ENCODE assay signal across 8 mouse cellular contexts in genomic region chr9:67213275-67213674, GRCm38 (mm10).
A peak's percentile ranks its signal among the peaks of the same experiment; 100 is the strongest.
DNase-seq lines count a peak whose midpoint lies in the region; ATAC-seq and TF ChIP-seq lines count a peak whose summit lies in the region.

No protein-coding gene starts in this region.

- no peak overlapping the region; the same call in 1 of the 2 replicates for H3K9ac ChIP-seq in ES-E14 (ENCODE audit: insufficient read depth, low read depth, low read length, poor library complexity, severe bottlenecking)
- no peak overlapping the region for H3K9ac ChIP-seq in embryonic facial prominence, embryonic 15.5 days
- H3K9ac ChIP-seq in heart, postnatal 0 days (replicated peaks; ENCODE audit: low read depth, low read length): peak overlapping the region; percentile 44
- no peak overlapping the region for H3K9ac ChIP-seq in lung, postnatal 0 days (replicated peaks; ENCODE audit: low read depth)
- no peak overlapping the region for H3K9ac ChIP-seq in stomach, embryonic 15.5 days

- WGBS in embryonic facial prominence, embryonic 15.5 days: 57% methylated on average over 6 of the region's 6 CpGs
- 44% methylated on average over 6 of the region's 6 CpGs for WGBS in heart, postnatal 0 days
- WGBS in lung, postnatal 0 days: 40% methylated on average over 6 of the region's 6 CpGs
- WGBS in stomach, embryonic 15.5 days: 53% methylated on average over 6 of the region's 6 CpGs

- peak; percentile 71 for ATAC-seq in embryonic facial prominence, embryonic 15.5 days (ENCODE audit: insufficient number of reproducible peaks, low FRiP score, low TSS enrichment, low read depth)
- peak; percentile 86 for ATAC-seq in heart, postnatal 0 days (ENCODE audit: insufficient read depth, low read depth)
- ATAC-seq in lung, postnatal 0 days: peak; percentile 84
- ATAC-seq in stomach, embryonic 15.5 days (ENCODE audit: insufficient read depth, low FRiP score, low read depth): no peak

- no peak overlapping the region for H3K4me3 ChIP-seq in ES-E14 (ENCODE audit: insufficient read depth in 1 of 2, low read depth in 1 of 2, low read length in 2 of 2, poor library complexity in 1 of 2, severe bottlenecking in 1 of 2)
- no peak overlapping the region for H3K4me3 ChIP-seq in embryonic facial prominence, embryonic 15.5 days (replicated peaks)
- H3K4me3 ChIP-seq in heart, postnatal 0 days (ENCODE audit: low read depth, low read length): no peak overlapping the region
- no peak overlapping the region for H3K4me3 ChIP-seq in lung, postnatal 0 days (ENCODE audit: low read depth, low read length)
- no peak overlapping the region for H3K4me3 ChIP-seq in stomach, embryonic 15.5 days (replicated peaks)

- 0 out of 2 replicates have a peak overlapping the region, but pooled peaks have one; percentile 12 for H3K4me2 ChIP-seq in embryonic facial prominence, embryonic 15.5 days (replicated peaks)
- peak overlapping the region; percentile 40 for H3K4me2 ChIP-seq in heart, postnatal 0 days (ENCODE audit: low read depth, low read length)
- no peak overlapping the region for H3K4me2 ChIP-seq in lung, postnatal 0 days (replicated peaks; ENCODE audit: low read depth, low read length)
- H3K4me2 ChIP-seq in stomach, embryonic 15.5 days: 0 out of 2 replicates have a peak overlapping the region, but pooled peaks have one; percentile 4

- in situ Hi-C loops in ES-E14 (cut with MboI; ENCODE audit: low sequenced_read_pairs in 2 of 2, unreplicated experiment in 2 of 2): no loop called here

- no peaks in the 10 kb centered on the region for H3K9me3 ChIP-seq in ES-E14 (ENCODE audit: control insufficient read depth, insufficient read depth, low read depth, low read length)
- H3K9me3 ChIP-seq in embryonic facial prominence, embryonic 15.5 days (replicated peaks): no peaks in the 10 kb centered on the region
- H3K9me3 ChIP-seq in heart, postnatal 0 days (replicated peaks; ENCODE audit: control insufficient read depth, low read length): no peaks in the 10 kb centered on the region
- no peaks in the 10 kb centered on the region for H3K9me3 ChIP-seq in lung, postnatal 0 days (ENCODE audit: low read length)
- no peaks in the 10 kb centered on the region for H3K9me3 ChIP-seq in stomach, embryonic 15.5 days

- TF ChIP-seq CTCF in heart, postnatal 0 days (IDR thresholded peaks at IDR 0.05; ENCODE audit: low read depth): peak; percentile 90
- peak; percentile 89 for TF ChIP-seq CTCF in lung, postnatal 0 days (IDR thresholded peaks at IDR 0.05)

- H3K36me3 ChIP-seq in ES-E14 (ENCODE audit: control insufficient read depth, insufficient read depth, low read length, poor library complexity, severe bottlenecking): no peaks in the 10 kb centered on the region
- no peaks in the 10 kb centered on the region for H3K36me3 ChIP-seq in embryonic facial prominence, embryonic 15.5 days
- H3K36me3 ChIP-seq in heart, postnatal 0 days (replicated peaks; ENCODE audit: control insufficient read depth, insufficient read depth, low read length): no peaks in the 10 kb centered on the region
- no peaks in the 10 kb centered on the region for H3K36me3 ChIP-seq in lung, postnatal 0 days (ENCODE audit: insufficient read depth, low read length)
- no peaks in the 10 kb centered on the region for H3K36me3 ChIP-seq in stomach, embryonic 15.5 days

- TF ChIP-seq EP300 in heart, postnatal 0 days (IDR thresholded peaks at IDR 0.05; ENCODE audit: low read depth): no peak
- no peak for TF ChIP-seq EP300 in lung, postnatal 0 days (IDR thresholded peaks at IDR 0.05)

- peak overlapping the region; percentile 37; the same call in 1 of the 2 replicates for H3K27ac ChIP-seq in ES-E14 (ENCODE audit: insufficient read depth, low read depth, low read length, poor library complexity, severe bottlenecking)
- no peak overlapping the region for H3K27ac ChIP-seq in embryonic facial prominence, embryonic 15.5 days (replicated peaks)
- peak overlapping the region; percentile 36; the same call in 1 of the 2 replicates for H3K27ac ChIP-seq in heart, postnatal 0 days (ENCODE audit: low read depth)
- no peak overlapping the region for H3K27ac ChIP-seq in lung, postnatal 0 days (ENCODE audit: low read length)
- no peak overlapping the region for H3K27ac ChIP-seq in stomach, embryonic 15.5 days

- peaks cover 13 to 34% of the 10 kb centered on the region in 2 experiments for H3K4me1 ChIP-seq in ES-E14 (ENCODE audit: control insufficient read depth in 2 of 2, insufficient read depth in 2 of 2, low read length in 2 of 2, poor library complexity in 1 of 2)
- H3K4me1 ChIP-seq in embryonic facial prominence, embryonic 15.5 days: peaks cover 20% of the 10 kb centered on the region
- H3K4me1 ChIP-seq in heart, postnatal 0 days (ENCODE audit: control insufficient read depth, insufficient read depth): peaks cover 21% of the 10 kb centered on the region
- H3K4me1 ChIP-seq in lung, postnatal 0 days (ENCODE audit: insufficient read depth, low read depth, low read length): peaks cover 6% of the 10 kb centered on the region; the same call in 1 of the 2 replicates
- peaks cover 12% of the 10 kb centered on the region for H3K4me1 ChIP-seq in stomach, embryonic 15.5 days

- H3K27me3 ChIP-seq in embryonic facial prominence, embryonic 15.5 days: no peaks in the 10 kb centered on the region
- no peaks in the 10 kb centered on the region for H3K27me3 ChIP-seq in heart, postnatal 0 days (ENCODE audit: control insufficient read depth, insufficient read depth, low read length)
- H3K27me3 ChIP-seq in lung, postnatal 0 days (replicated peaks; ENCODE audit: insufficient read depth, low read length): no peaks in the 10 kb centered on the region
- no peaks in the 10 kb centered on the region for H3K27me3 ChIP-seq in stomach, embryonic 15.5 days (replicated peaks)

- peak; percentile 41 for DNase-seq in ES-E14 (ENCODE audit: low read depth, low spot score)
- DNase-seq in adrenal gland, postnatal 4 days (ENCODE audit: low spot score in 2 of 2): peak; percentile 59 to 64
- peak; percentile 84 for DNase-seq in heart, postnatal 0 days (ENCODE audit: low spot score)
- DNase-seq in layer of hippocampus, adult 8-10 months (ENCODE audit: low spot score in 2 of 2): peak; percentile 48 to 76
- peak; percentile 82 for DNase-seq in lung, postnatal 0 days (ENCODE audit: low spot score)
- no peak for DNase-seq in spleen, postnatal 36 days (ENCODE audit: low spot score in 2 of 2)

TF ChIP-seq in ES-E14, 5 proteins besides CTCF, POLR2A, EP300 and RAD21:
- TF ChIP-seq ZC3H11A (IDR thresholded peaks at IDR 0.05; ENCODE audit: borderline replicate concordance, low read depth, low read length) (peak; percentile 71; the same call in 1 of the 2 replicates), ZNF384 (IDR thresholded peaks at IDR 0.05; ENCODE audit: low read depth, low read length) (no peak), MAFK (IDR thresholded peaks at IDR 0.05; ENCODE audit: insufficient read depth, low read depth, low read length) (no peak)

Comparison
In these comparisons a context has a peak if more than half of its experiments do, and no peak if none do; other contexts are left out.
1. DNase-seq: peak in ES-E14 (single experiment), adrenal gland, postnatal 4 days (2 of 2), heart, postnatal 0 days (single experiment), layer of hippocampus, adult 8-10 months (2 of 2) and lung, postnatal 0 days (single experiment); none in spleen, postnatal 36 days (0 of 2).
2. H3K27ac ChIP-seq: peak in ES-E14 (single experiment) and heart, postnatal 0 days (single experiment); none in embryonic facial prominence, embryonic 15.5 days (single experiment), lung, postnatal 0 days (single experiment) and stomach, embryonic 15.5 days (single experiment).